Mouse (Mus musculus) thymus, adult 2 months (tissue): ENCODE results near the gene Prlhr.

Experiments used
- CTCF ChIP-seq: fragments of 200-500 bp; IDR thresholded peaks from 2 replicates; pipeline ENCODE4 v1.5.1; 2012; ENCODE audit warnings: mild to moderate bottlenecking, control low read depth, low read length, moderate library complexity, borderline replicate concordance; ENCODE audit not compliant: control insufficient read depth, poor library complexity, insufficient read depth; ENCODE audit errors: extremely low read depth
- POLR2A ChIP-seq: fragments of 200-500 bp; IDR thresholded peaks from 2 replicates; pipeline ENCODE4 v1.6.1; 2012; ENCODE audit warnings: mild to moderate bottlenecking, low read length, control low read depth, moderate library complexity; ENCODE audit not compliant: control insufficient read depth, poor library complexity, insufficient read depth; ENCODE audit errors: extremely low read depth

DNA sequence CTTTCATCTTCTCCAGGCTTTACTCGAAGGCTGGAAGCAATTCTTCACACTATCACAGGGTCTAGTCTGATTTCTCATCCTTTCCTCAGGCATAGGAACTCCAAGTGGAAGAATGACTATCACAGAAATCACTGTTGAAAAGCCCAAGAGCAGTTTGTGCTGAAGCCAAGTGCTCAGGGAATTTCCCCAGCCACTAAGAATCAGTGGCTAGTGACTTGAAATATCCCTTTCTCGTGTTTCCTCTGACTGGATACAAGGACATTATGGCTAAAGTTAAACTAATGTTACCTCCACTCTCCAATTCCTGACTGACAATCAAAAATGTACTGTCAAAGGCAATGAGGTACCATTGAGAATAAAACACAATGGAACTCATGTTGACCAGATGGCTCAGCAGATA lies 47.0 kb upstream of the Prlhr start:
- no peak for TF ChIP-seq CTCF
- no peak for TF ChIP-seq POLR2A
